Mouse (Mus musculus): ENCODE data around the gene Abi2. TPM values are rescaled to one million over a fixed set of nuclear protein-coding genes. Genes with fewer than 3 reads are reported as not detected.
"Not testable (repeated sequence)": the region's sequence is repeated elsewhere in the genome, so short reads cannot be mapped to it uniquely, and the experiment has no call there.

Gene Abi2
- polyA plus RNA-seq, 1 experiment from 2014 or later = 8.7 TPM

DNA sequence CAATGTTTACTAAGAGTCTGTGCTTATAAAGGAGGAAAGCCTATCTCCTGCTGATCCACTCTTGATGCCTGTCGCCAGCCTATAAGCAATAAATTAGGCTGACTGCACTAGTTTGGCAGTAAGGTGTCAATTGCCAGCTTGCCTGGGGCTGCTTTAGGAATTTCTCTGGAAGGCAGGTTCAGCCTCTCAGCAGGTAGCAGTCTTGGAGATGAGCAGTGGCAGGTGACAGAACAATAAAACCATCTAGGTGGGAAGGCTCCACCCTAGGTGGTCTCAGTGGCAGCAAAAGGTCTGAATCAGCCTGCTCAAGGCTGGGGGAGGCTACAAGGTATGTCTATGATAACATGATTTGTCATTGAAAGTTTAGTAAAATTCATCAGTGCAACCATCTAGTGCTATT lies 23.1 kb downstream of the Abi2 start:
- no peak for ATAC-seq
- no peak overlapping the region for H3K27ac ChIP-seq (ENCODE audit: low read depth, low read length)
- TF ChIP-seq CTCF (IDR thresholded peaks at IDR 0.05; ENCODE audit: low read depth) = no peak
- H3K4me3 ChIP-seq (ENCODE audit: low read depth, low read length) = no peak overlapping the region
- no peaks in the 10 kb centered on the region for H3K36me3 ChIP-seq (ENCODE audit: control insufficient read depth, insufficient read depth)
- no peaks in the 10 kb centered on the region for H3K4me1 ChIP-seq (replicated peaks; ENCODE audit: control insufficient read depth, insufficient read depth, low read length)
- H3K9ac ChIP-seq (ENCODE audit: low read depth, low read length) = no peak overlapping the region
- no peaks in the 10 kb centered on the region for H3K27me3 ChIP-seq (replicated peaks; ENCODE audit: control insufficient read depth, insufficient read depth, low read length)
- 30% methylated on average over 1 of the region's 1 CpGs for WGBS
- H3K4me2 ChIP-seq (replicated peaks; ENCODE audit: low read depth) = no peak overlapping the region
- no peaks in the 10 kb centered on the region for H3K9me3 ChIP-seq (ENCODE audit: control insufficient read depth)

DNA sequence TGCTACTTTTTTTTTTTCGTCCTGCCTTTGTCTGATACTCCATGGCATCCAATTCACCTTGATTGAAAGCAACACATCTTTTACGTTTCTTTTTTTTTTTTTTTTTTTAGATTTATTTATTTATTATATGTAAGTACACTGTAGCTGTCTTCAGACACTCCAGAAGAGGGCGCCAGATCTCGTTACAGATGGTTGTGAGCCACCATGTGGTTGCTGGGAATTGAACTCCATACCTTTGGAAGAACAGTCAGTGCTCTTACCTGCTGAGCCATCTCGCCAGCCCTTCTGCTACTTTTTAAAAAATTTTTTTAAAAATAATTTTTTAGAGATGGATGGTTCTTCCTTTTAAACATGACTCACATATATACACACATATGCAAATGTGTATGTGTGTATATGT lies 32.0 kb downstream of the Abi2 start:
- not testable (repeated sequence) for H3K4me3 ChIP-seq (ENCODE audit: low read depth, low read length); H3K36me3 ChIP-seq (ENCODE audit: control insufficient read depth, insufficient read depth); ATAC-seq; H3K9ac ChIP-seq (ENCODE audit: low read depth, low read length); H3K27ac ChIP-seq (ENCODE audit: low read depth, low read length); H3K4me2 ChIP-seq (replicated peaks; ENCODE audit: low read depth); H3K9me3 ChIP-seq (ENCODE audit: control insufficient read depth); H3K4me1 ChIP-seq (replicated peaks; ENCODE audit: control insufficient read depth, insufficient read depth, low read length); H3K27me3 ChIP-seq (replicated peaks; ENCODE audit: control insufficient read depth, insufficient read depth, low read length)
- 89% methylated on average over 5 of the region's 5 CpGs for WGBS

- Histone ChIP-seq H3K27me3 (replicated peaks; ENCODE audit: control insufficient read depth, insufficient read depth, low read length) (no peaks in the 10 kb centered on the region), H3K4me2 (replicated peaks; ENCODE audit: low read depth) (no peak overlapping the region), H3K9ac (ENCODE audit: low read depth, low read length) (no peak overlapping the region), H3K4me1 (replicated peaks; ENCODE audit: control insufficient read depth, insufficient read depth, low read length) (no peaks in the 10 kb centered on the region), H3K36me3 (ENCODE audit: control insufficient read depth, insufficient read depth) (no peaks in the 10 kb centered on the region; the same call in 1 of the 2 replicates), H3K27ac (ENCODE audit: low read depth, low read length) (no peak overlapping the region), H3K4me3 (ENCODE audit: low read depth, low read length) (no peak overlapping the region), H3K9me3 (ENCODE audit: control insufficient read depth) (no peaks in the 10 kb centered on the region)
- 82% methylated on average over 12 of the region's 12 CpGs for WGBS
- TF ChIP-seq CTCF (IDR thresholded peaks at IDR 0.05; ENCODE audit: low read depth) = peak; percentile 32
- no peak for ATAC-seq
These were observed 37.6 kb downstream of the Abi2 start for GRCm38 (mm10) chr1:60447067-60447466.

- H3K9ac ChIP-seq (ENCODE audit: low read depth, low read length) = no peak overlapping the region
- H3K27me3 ChIP-seq (replicated peaks; ENCODE audit: control insufficient read depth, insufficient read depth, low read length) = no peaks in the 10 kb centered on the region
- no peaks in the 10 kb centered on the region; the same call in none of the 2 replicates for H3K36me3 ChIP-seq (ENCODE audit: control insufficient read depth, insufficient read depth)
- 50% methylated on average over 1 of the region's 1 CpGs for WGBS
- no peak for TF ChIP-seq CTCF (IDR thresholded peaks at IDR 0.05; ENCODE audit: low read depth)
- H3K4me1 ChIP-seq (replicated peaks; ENCODE audit: control insufficient read depth, insufficient read depth, low read length) = no peaks in the 10 kb centered on the region
- no peak overlapping the region for H3K4me3 ChIP-seq (ENCODE audit: low read depth, low read length)
- H3K27ac ChIP-seq (ENCODE audit: low read depth, low read length) = no peak overlapping the region
- no peaks in the 10 kb centered on the region for H3K9me3 ChIP-seq (ENCODE audit: control insufficient read depth)
- H3K4me2 ChIP-seq (replicated peaks; ENCODE audit: low read depth) = no peak overlapping the region
- no peak for ATAC-seq
These were observed 40.5 kb downstream of the Abi2 start for GRCm38 (mm10) chr1:60449896-60450295.

GRCm38 (mm10) chr1:60460623-60461022 lies 51.2 kb downstream of the Abi2 start:
- Histone ChIP-seq H3K4me2 (replicated peaks; ENCODE audit: low read depth) (no peak overlapping the region), H3K9ac (ENCODE audit: low read depth, low read length) (no peak overlapping the region), H3K9me3 (ENCODE audit: control insufficient read depth) (no peaks in the 10 kb centered on the region), H3K27ac (ENCODE audit: low read depth, low read length) (no peak overlapping the region), H3K27me3 (replicated peaks; ENCODE audit: control insufficient read depth, insufficient read depth, low read length) (no peaks in the 10 kb centered on the region), H3K36me3 (ENCODE audit: control insufficient read depth, insufficient read depth) (no peaks in the 10 kb centered on the region), H3K4me1 (replicated peaks; ENCODE audit: control insufficient read depth, insufficient read depth, low read length) (no peaks in the 10 kb centered on the region), H3K4me3 (ENCODE audit: low read depth, low read length) (no peak overlapping the region)
- no peak for ATAC-seq
- TF ChIP-seq CTCF (IDR thresholded peaks at IDR 0.05; ENCODE audit: low read depth) = no peak
- whole genome bisulfite sequencing = 90% methylated on average over 1 of the region's 1 CpGs

DNA sequence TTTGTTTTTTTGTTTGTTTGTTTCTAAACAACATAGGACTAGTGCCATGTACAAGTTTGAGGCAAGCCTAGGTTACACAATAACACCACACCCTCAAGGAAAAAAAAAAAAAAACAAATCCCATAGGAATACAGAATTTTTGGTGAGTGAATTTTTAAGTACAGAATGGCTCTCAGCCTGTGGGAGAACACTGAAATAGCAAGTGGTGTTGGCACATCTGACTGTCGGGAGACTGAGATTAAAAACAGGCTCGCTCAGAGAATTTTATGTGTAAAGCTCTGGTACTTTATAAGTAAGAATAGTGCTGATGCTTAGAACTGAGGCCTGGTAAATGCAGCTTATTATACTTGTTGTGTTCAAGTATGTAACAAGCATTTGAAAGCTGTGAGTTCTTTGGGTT lies 60.1 kb downstream of the Abi2 start:
- no peaks in the 10 kb centered on the region; the same call in 1 of the 2 replicates for H3K36me3 ChIP-seq (ENCODE audit: control insufficient read depth, insufficient read depth)
- no peak for TF ChIP-seq CTCF (IDR thresholded peaks at IDR 0.05; ENCODE audit: low read depth)
- no peak overlapping the region for H3K27ac ChIP-seq (ENCODE audit: low read depth, low read length)
- H3K4me2 ChIP-seq (replicated peaks; ENCODE audit: low read depth) = no peak overlapping the region
- no peak for ATAC-seq
- no peaks in the 10 kb centered on the region for H3K9me3 ChIP-seq (ENCODE audit: control insufficient read depth)
- WGBS = 85% methylated on average over 2 of the region's 2 CpGs
- H3K4me3 ChIP-seq (ENCODE audit: low read depth, low read length) = no peak overlapping the region
- no peaks in the 10 kb centered on the region for H3K4me1 ChIP-seq (replicated peaks; ENCODE audit: control insufficient read depth, insufficient read depth, low read length)
- no peaks in the 10 kb centered on the region for H3K27me3 ChIP-seq (replicated peaks; ENCODE audit: control insufficient read depth, insufficient read depth, low read length)
- no peak overlapping the region for H3K9ac ChIP-seq (ENCODE audit: low read depth, low read length)

DNA sequence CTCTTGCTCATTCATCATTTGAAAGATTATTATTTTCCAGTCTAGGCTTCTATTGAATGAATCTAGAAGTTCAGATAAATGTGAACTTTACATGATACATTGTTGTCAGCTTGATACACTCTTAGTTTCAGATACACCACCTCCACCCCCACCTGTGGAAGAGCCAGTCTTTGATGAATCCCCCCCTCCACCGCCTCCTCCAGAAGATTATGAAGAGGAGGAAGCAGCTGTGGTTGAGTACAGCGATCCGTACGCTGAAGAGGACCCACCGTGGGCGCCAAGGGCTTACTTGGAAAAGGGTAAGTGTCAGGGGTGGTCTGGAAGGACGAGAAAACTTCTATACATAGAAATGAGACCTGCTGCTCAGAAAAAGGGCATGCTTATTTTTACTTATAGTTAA lies 61.1 kb downstream of the Abi2 start:
- WGBS = 89% methylated on average over 7 of the region's 7 CpGs
- H3K27me3 ChIP-seq (replicated peaks; ENCODE audit: control insufficient read depth, insufficient read depth, low read length) = no peaks in the 10 kb centered on the region
- no peak for ATAC-seq
- no peak overlapping the region for H3K4me2 ChIP-seq (replicated peaks; ENCODE audit: low read depth)
- H3K9me3 ChIP-seq (ENCODE audit: control insufficient read depth) = no peaks in the 10 kb centered on the region
- no peak for TF ChIP-seq CTCF (IDR thresholded peaks at IDR 0.05; ENCODE audit: low read depth)
- H3K36me3 ChIP-seq (ENCODE audit: control insufficient read depth, insufficient read depth) = no peaks in the 10 kb centered on the region; the same call in 1 of the 2 replicates
- no peak overlapping the region for H3K4me3 ChIP-seq (ENCODE audit: low read depth, low read length)
- no peak overlapping the region for H3K27ac ChIP-seq (ENCODE audit: low read depth, low read length)
- H3K4me1 ChIP-seq (replicated peaks; ENCODE audit: control insufficient read depth, insufficient read depth, low read length) = no peaks in the 10 kb centered on the region
- no peak overlapping the region for H3K9ac ChIP-seq (ENCODE audit: low read depth, low read length)

All from intestine, postnatal 0 days (tissue).